Mouse (Mus musculus) midbrain, postnatal 0 days (tissue): ENCODE results near the gene Cnot6l. TPM values are rescaled to one million over a fixed set of nuclear protein-coding genes. Genes with fewer than 3 reads are reported as not detected.

Experiments used
- ATAC-seq: fragments of 200-750 bp; cut with Nextera tagmentation; 2 replicates; pipeline ENCODE4 v1.8.0; 2017; ENCODE audit warnings: moderate number of reproducible peaks, mild to moderate bottlenecking, moderate TSS enrichment, moderate library complexity; ENCODE audit not compliant: low FRiP score
- DNase-seq: peaks from one replicate; pipeline ENCODE4 v3.0.0-alpha.2; 2015; ENCODE audit warnings: low spot score
- H3K27ac ChIP-seq: fragments of 300-500 bp; sonication (generic); 2 replicates; pipeline ENCODE4 v1.5.1; 2014; ENCODE audit warnings: low read depth, mild to moderate bottlenecking, low read length, mixed read lengths
- H3K27me3 ChIP-seq: fragments of 300-500 bp; sonication (generic); 2 replicates; pipeline ENCODE4 v1.6.1; 2014; ENCODE audit warnings: low read length, control low read depth, mixed read lengths; ENCODE audit not compliant: insufficient read depth
- H3K36me3 ChIP-seq: fragments of 300-500 bp; sonication (generic); 2 replicates; pipeline ENCODE4 v1.6.1; 2014; ENCODE audit warnings: low read length, control low read depth, mixed read lengths; ENCODE audit not compliant: insufficient read depth
- H3K4me1 ChIP-seq: fragments of 300-500 bp; sonication (generic); 2 replicates; pipeline ENCODE4 v1.6.1; 2014; ENCODE audit warnings: mild to moderate bottlenecking, control low read depth, antibody characterized with exemption, low read length, mixed read lengths; ENCODE audit not compliant: insufficient read depth
- H3K4me2 ChIP-seq: fragments of 300-500 bp; sonication (generic); 2 replicates; pipeline ENCODE4 v1.6.1; 2014; ENCODE audit warnings: low read depth, mild to moderate bottlenecking, low read length, mixed read lengths; ENCODE audit not compliant: poor library complexity, severe bottlenecking
- H3K4me3 ChIP-seq: fragments of 300-500 bp; sonication (generic); 2 replicates; pipeline ENCODE4 v1.5.1; 2014; ENCODE audit warnings: low read depth, mild to moderate bottlenecking, low read length, moderate library complexity
- H3K9ac ChIP-seq: fragments of 300-500 bp; sonication (generic); replicated peaks from 2 replicates; pipeline ENCODE4 v1.6.1; 2014; ENCODE audit warnings: mild to moderate bottlenecking, low read length, moderate library complexity, mixed read lengths; ENCODE audit not compliant: poor library complexity, severe bottlenecking
- H3K9me3 ChIP-seq: fragments of 300-500 bp; sonication (generic); 2 replicates; pipeline ENCODE4 v1.6.1; 2016; ENCODE audit warnings: low read length, control low read depth
- CTCF ChIP-seq: IDR thresholded peaks from 2 replicates; pipeline ENCODE4 v1.5.1; 2016; ENCODE audit warnings: antibody characterized with exemption, mild to moderate bottlenecking
- WGBS: fragments of 180-500 bp; shearing (Covaris S2); extraction: QIAGEN DNeasy Blood & Tissue Kit; methylation state at CpG from one replicate; pipeline ENCODE4 v1.1.7; 2014; 5-methylcytosine and 5-hydroxymethylcytosine counted together
- polyA plus RNA-seq: library from polyadenylated mRNA; unstranded; fragments of >200 nt; fragmentation: Nextera tagmentation; extraction: Ambion mirVana; gene quantifications from 2 replicates; pipeline ENCODE4 v1.2.1, GENCODE M21; 2015
- total RNA-seq: library from RNA; depleted of rRNA; stranded (reverse); fragments of >200 nt; gene quantifications from 2 replicates; pipeline ENCODE4 v1.2.3, GENCODE M21; 2014

Cnot6l gene
- total and polyA plus RNA-seq, 2 experiments from 2014 or later: 18.2 to 19.2 TPM

DNA sequence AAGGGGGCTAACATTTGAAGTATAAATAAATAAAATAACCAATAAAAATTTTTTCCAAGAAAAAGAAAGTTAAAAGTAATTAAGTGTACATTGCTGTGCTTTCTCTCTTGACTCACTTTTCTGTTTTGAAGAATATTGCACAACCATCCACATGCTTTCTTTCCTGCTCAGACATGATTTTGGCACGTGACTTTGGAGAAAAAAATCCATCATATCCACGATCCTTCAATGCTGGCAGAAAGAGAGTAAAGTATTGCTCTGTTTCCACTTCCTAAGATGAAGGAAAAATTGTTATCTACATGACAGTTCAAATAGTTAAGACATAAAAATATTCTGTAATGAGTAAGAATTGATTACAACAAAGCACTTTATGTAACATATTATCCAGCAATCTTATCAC, 72.5 kb downstream of the Cnot6l start:
- no peaks in the 10 kb centered on the region for H3K9me3 ChIP-seq
- H3K36me3 ChIP-seq: no peaks in the 10 kb centered on the region; the same call in 1 of the 2 replicates
- H3K4me1 ChIP-seq: no peaks in the 10 kb centered on the region
- ATAC-seq: no peak
- TF ChIP-seq CTCF: no peak
- no peak overlapping the region for H3K27ac ChIP-seq
- H3K27me3 ChIP-seq: no peaks in the 10 kb centered on the region
- H3K9ac ChIP-seq: no peak overlapping the region
- DNase-seq: no peak
- no peak overlapping the region for H3K4me3 ChIP-seq
- WGBS: 96% methylated on average over 2 of the region's 2 CpGs
- no peak overlapping the region for H3K4me2 ChIP-seq

DNA sequence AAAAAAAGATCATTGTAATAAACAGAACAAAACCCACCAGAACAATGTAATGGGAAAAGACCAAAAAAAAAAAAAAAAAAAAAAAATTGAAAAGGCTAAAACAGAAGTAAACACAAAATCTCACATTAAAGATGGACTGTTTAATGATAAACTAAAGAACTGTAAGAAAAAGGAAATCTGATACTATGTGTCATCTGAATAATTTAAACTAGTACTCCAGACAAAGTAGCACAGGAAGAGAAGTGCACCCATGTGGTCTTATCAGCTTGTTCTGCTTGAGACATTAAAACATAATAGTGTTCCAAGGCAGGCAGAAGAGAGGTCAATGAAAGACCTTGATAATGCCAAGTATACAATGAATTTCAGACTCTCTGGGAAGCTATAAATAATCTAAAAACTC, 78.6 kb downstream of the Cnot6l start:
- Histone ChIP-seq H3K4me3 (no peak overlapping the region), H3K9me3 (no peaks in the 10 kb centered on the region), H3K36me3 (peaks cover 4% of the 10 kb centered on the region; the same call in 1 of the 2 replicates), H3K4me1 (no peaks in the 10 kb centered on the region), H3K4me2 (no peak overlapping the region), H3K27me3 (no peaks in the 10 kb centered on the region), H3K27ac (no peak overlapping the region), H3K9ac (no peak overlapping the region)
- DNase-seq (no peak), ATAC-seq (no peak)
- TF ChIP-seq CTCF: no peak

GRCm38 (mm10) chr5:96079026-96079425, 84.9 kb downstream of the Cnot6l start:
- Histone ChIP-seq H3K4me3 (no peak overlapping the region), H3K4me2 (no peak overlapping the region), H3K9me3 (no peaks in the 10 kb centered on the region), H3K9ac (no peak overlapping the region), H3K27me3 (no peaks in the 10 kb centered on the region), H3K27ac (no peak overlapping the region), H3K4me1 (no peaks in the 10 kb centered on the region), H3K36me3 (peaks cover 8% of the 10 kb centered on the region; the same call in 1 of the 2 replicates)
- WGBS: 90% methylated on average over 1 of the region's 1 CpGs
- ATAC-seq (no peak), DNase-seq (no peak)
- TF ChIP-seq CTCF: no peak

DNA sequence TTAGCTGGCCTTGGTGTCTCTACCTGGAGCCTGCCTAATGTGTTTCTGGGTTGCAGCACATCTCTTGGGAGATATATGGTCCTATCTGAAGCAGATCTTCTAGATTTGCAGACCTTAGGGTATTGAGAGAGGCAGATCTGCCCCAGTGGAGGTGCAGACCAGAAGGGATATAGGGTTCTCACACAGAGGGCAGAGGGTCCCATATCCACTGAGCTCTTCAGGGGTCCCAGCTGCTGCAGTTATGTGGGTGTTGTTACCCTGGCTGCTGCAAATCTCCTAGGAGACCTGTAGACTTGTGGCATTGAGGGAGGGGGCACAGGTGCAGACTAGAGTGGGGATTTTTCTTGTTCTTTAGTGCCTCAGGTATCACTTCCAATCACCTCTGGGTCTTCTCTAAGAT, 98.4 kb downstream of the Cnot6l start:
- H3K9me3 ChIP-seq: no peaks in the 10 kb centered on the region
- ATAC-seq (0 out of 2 replicates have a peak, but pooled peaks have one; percentile 16), DNase-seq (no peak)
- no peak overlapping the region for H3K27ac ChIP-seq
- no peaks in the 10 kb centered on the region for H3K36me3 ChIP-seq
- H3K4me1 ChIP-seq: no peaks in the 10 kb centered on the region
- H3K27me3 ChIP-seq: no peaks in the 10 kb centered on the region
- no peak overlapping the region for H3K9ac ChIP-seq
- H3K4me3 ChIP-seq: no peak overlapping the region
- no peak for TF ChIP-seq CTCF
- no peak overlapping the region for H3K4me2 ChIP-seq

DNA sequence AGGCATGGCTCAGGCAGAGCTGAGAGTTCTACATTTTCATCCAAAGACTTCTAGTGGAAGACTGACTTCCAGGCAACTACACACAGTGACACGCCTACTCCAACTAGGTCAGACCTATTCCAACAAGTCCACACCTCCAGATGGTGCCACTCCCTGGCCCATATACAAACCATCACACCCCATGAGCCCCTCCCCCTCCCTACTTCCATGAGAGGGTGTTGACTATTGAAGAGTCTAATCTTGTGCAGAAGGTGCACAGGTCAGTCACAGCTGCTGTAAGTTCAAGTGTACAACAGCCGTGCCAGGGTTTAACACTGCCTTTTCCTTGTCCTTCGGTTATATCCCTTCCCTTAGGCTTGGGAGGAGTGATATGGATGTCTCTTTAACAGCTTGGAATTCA, 121.5 kb downstream of the Cnot6l start:
- 88% methylated on average over 3 of the region's 3 CpGs for WGBS

GRCm38 (mm10) chr5:96041507-96042104, 122.4 kb downstream of the Cnot6l start:
- ATAC-seq: no peak
- Histone ChIP-seq H3K9ac (no peak overlapping the region), H3K4me2 (no peak overlapping the region), H3K27ac (no peak overlapping the region), H3K9me3 (no peaks in the 10 kb centered on the region), H3K27me3 (no peaks in the 10 kb centered on the region), H3K36me3 (no peaks in the 10 kb centered on the region), H3K4me1 (no peaks in the 10 kb centered on the region), H3K4me3 (no peak overlapping the region)
- no peak for DNase-seq
- WGBS: 80% methylated on average over 7 of the region's 7 CpGs
- TF ChIP-seq CTCF: no peak

More for the DNA sequence above, 121.5 kb downstream of the Cnot6l start:
- no peak overlapping the region for H3K4me2 ChIP-seq
- H3K36me3 ChIP-seq: no peaks in the 10 kb centered on the region
- DNase-seq (no peak), ATAC-seq (no peak)
- H3K27ac ChIP-seq: no peak overlapping the region
- TF ChIP-seq CTCF: no peak
- no peak overlapping the region for H3K9ac ChIP-seq
- no peak overlapping the region for H3K4me3 ChIP-seq
- no peaks in the 10 kb centered on the region for H3K9me3 ChIP-seq
- no peaks in the 10 kb centered on the region for H3K4me1 ChIP-seq
- H3K27me3 ChIP-seq: no peaks in the 10 kb centered on the region
